Mouse (Mus musculus) heart, adult 9 months (tissue): ENCODE measurements around the gene Mllt10.

ENCODE experiments used
- DNase-seq, 2 experiments: peaks; one replicate each; pipeline ENCODE4 v3.0.0; 2022; ENCODE audit warnings: low spot score in 2 of 2

Mllt10 gene

GRCm38 (mm10) chr2:18055016-18055928 is at the start of gene Mllt10:
Gene Mllt10 (plus strand): TSS chr2:18055237.
- DNase-seq, result peak in 1 of 2 experiments; percentile 31

- DNase-seq, result no peak
Observed at GRCm38 (mm10) chr2:18011226-18011625, 43.8 kb upstream of the Mllt10 start.

- DNase-seq, result no peak
Observed at GRCm38 (mm10) chr2:18012866-18013265, 42.2 kb upstream of the Mllt10 start.

GRCm38 (mm10) chr2:18015581-18015980 is 39.5 kb upstream of the Mllt10 start:
- no peak for DNase-seq

- DNase-seq, result no peak
Observed at GRCm38 (mm10) chr2:18016639-18017038, 38.4 kb upstream of the Mllt10 start.

GRCm38 (mm10) chr2:18017321-18017720 is 37.7 kb upstream of the Mllt10 start:
- no peak for DNase-seq

- no peak for DNase-seq
Observed at GRCm38 (mm10) chr2:18019122-18019521, 35.9 kb upstream of the Mllt10 start.

DNA sequence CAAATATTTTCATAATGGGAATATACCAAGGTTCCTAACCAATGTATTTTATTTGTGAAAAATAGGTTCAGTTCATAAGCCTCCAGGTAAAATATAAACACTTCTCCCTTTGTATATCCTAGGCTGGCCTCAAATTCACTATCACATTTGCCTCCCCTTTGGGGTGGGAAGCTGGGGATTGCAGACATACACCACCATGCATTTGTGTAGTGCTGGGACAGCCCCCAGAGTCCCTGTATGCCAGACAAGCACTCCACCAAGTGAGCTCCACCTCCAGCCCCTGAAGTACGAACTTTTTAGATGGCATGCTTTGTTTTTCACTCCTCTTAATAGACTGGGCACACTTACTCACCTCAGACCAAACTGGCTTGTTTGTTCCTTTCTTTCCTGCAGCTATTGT is 32.2 kb upstream of the Mllt10 start:
- no peak for DNase-seq

DNA sequence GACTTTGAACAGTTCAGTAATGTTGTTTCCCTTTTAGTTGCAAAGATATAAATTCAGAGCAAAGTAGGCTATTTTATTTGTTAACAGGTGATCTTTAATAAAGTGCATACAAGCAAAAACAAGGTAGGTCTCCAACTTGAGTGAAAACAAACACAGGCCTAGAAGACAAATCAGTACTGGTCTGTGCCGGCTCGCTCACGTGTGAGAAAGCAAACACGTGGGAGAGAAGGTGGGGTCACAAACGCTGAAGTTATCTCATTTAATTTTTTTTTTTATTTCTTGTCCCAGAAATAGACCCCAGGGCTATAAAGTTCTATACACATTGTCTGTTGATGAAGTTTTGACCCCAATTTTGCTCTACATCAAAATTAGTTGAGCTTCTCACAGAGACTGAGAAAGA is 29.9 kb upstream of the Mllt10 start:
- no peak for DNase-seq

DNA sequence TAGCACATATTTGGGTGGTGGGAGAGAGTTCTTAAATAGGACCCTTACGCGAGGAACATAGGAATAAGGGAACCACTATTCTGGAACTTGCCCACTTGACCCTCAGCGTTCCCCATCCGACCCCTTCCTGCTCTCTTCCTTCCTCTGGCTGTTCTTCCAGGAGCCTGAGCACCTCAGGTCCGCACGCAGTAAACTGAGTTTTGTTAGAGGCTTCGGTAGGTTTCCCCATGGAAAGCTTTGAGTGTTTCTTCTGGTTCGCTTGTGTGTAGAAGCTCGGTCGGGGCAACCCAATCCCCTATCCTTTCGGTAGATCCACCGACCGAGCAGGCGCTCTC is 29.3 kb upstream of the Mllt10 start:
- no peak for DNase-seq

- DNase-seq, result peak; percentile 58 to 67
Observed at GRCm38 (mm10) chr2:18026116-18026947, 28.7 kb upstream of the Mllt10 start.

DNA sequence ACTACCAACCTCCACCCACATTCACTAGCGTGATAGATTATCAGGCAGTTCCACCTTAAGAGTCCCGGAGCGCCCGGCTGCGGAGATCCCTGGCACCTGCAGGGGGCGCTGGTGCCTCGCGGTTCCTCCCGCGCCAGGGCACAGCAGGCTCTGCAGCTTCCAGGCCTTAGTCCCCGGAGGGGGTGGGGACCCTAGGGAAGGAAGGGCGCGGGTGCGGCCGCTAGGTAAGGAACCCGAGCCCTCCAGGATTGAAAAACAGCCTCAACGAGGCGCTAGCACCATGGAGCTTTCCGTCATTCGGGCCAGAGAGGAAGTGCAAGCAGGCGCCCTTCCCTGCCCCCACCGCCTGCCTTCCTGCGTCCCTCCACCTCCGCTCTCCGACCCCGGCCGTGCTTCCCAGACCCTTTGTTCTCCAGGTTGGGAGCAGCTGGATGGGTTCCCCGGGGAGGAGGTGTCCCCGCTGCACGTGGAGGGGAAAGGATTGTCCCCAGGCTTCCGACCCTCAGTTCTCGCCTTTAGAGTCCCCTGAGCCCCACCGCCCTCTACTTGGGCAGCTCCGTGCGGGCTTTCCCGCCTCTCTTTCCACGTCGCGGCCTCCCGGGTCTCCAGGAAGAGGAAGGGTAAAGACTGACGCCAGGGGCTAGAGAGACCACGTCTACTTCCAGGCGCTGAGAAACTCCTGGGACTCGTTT is 27.4 kb upstream of the Mllt10 start:
- peak; percentile 93 to 95 for DNase-seq

- peak; percentile 93 to 94 for DNase-seq
Observed at GRCm38 (mm10) chr2:18028140-18029021, 26.7 kb upstream of the Mllt10 start.

DNA sequence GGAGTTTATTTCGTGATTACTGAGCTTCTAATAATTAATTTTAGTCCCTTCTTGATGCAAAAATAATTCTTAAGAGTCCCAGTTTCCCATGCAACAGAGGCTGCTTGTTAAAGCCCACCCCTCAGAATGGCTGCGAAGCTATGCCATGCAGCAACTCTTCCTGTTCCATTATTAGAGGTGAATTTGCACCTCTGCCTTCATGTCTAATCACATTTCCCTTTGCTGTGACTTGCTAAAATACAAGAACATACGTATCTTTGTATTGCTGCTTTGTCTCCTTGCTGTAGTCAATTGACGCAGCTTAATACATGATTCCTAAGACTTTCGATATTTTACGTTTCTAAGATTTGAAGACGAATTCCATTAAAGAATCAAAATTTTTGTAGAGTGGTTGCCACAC is 25.4 kb upstream of the Mllt10 start:
- no peak for DNase-seq

DNA sequence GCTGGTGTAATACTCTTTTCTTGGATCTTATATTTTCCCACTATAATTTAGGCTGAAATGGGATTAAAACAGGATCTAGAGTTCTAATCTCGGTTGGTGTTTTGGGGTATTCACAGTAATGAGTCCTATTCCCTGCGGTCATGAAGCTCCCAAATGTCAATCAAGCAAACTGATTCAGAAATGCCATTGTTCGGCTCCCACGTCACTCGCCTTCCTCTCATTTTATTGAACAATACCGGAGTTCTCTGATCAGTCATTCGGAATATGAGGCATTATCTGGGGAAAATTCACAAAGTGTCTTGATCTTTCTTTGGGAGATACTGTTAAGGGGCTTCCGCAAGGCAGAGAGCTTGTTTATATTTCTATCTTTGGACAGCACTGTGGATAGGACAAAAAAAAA is 24.5 kb upstream of the Mllt10 start:
- DNase-seq, result no peak

DNA sequence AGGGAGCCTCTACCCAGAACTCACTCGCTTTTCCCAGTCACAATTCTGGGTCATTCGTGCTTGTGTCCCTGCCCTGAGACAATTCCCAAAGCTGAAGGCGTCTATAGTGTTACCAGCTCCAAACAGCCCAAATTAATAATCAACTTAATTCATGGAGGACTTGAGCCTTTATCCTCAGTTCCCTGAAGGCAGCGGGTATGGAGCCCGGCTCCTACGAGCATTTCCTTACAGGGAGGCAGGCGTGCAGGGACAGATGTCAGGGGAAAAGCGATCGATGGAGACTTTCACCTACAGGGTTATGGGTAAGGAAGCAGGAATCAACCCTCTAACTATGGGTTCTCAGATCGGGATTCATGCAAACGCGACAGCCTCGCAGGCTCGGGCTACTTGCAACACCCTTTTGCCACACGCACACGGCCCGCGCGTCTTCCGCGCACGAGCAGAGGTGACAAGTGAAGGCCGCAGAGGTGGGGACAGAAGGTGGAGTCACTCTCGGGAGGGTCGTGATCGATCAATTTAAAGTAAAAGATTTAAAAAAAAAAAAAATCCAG is 23.7 kb upstream of the Mllt10 start:
- DNase-seq, result peak in 1 of 2 experiments; percentile 37

- peak in 1 of 2 experiments; percentile 41 for DNase-seq
Observed at GRCm38 (mm10) chr2:18031831-18032537, 23.1 kb upstream of the Mllt10 start.

DNA sequence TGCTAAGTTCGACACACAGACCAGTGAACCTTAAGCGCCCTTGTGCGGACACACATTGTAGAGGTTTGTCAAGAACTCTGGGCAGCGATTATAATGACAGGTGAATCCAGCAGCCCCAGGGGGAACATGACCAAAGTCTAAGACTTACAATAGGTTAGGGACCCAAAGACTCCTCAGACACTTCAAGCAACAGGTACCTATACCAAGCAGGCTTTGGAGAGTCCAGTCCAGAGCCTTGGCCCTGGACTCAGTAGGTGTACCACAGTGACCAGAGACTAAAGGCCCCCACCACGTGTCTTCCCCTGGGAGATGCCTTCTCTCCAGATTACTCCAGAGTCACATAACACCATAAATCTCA is 22.5 kb upstream of the Mllt10 start:
- no peak for DNase-seq

- DNase-seq, result no peak
Observed at GRCm38 (mm10) chr2:18033166-18034108, 21.6 kb upstream of the Mllt10 start.
